Mouse (Mus musculus): ENCODE results near the gene Maneal. TPM values are rescaled to one million over a fixed set of nuclear protein-coding genes. Genes with fewer than 3 reads are reported as not detected.

Gene Maneal
- polyA plus RNA-seq, 1 experiment from 2014 or later = 19.0 TPM

GRCm38 (mm10) chr4:124808511-124808910, 53.5 kb downstream of the Maneal start:
- peaks cover 21% of the 10 kb centered on the region for H3K36me3 ChIP-seq (ENCODE audit: control insufficient read depth, insufficient read depth, low read length)
- 90% methylated on average over 5 of the region's 5 CpGs for WGBS
- no peak overlapping the region for H3K4me2 ChIP-seq (ENCODE audit: low read depth, low read length)
- H3K4me3 ChIP-seq (ENCODE audit: low read depth, low read length) = no peak overlapping the region
- peaks cover 2% of the 10 kb centered on the region; the same call in 1 of the 2 replicates for H3K4me1 ChIP-seq (ENCODE audit: control insufficient read depth, insufficient read depth, low read length)
- no peak overlapping the region for H3K9ac ChIP-seq (replicated peaks; ENCODE audit: low read depth, low read length)
- no peaks in the 10 kb centered on the region for H3K9me3 ChIP-seq (ENCODE audit: control insufficient read depth, low read length)
- no peak for ATAC-seq (ENCODE audit: low read depth)
- H3K27me3 ChIP-seq (ENCODE audit: control insufficient read depth, insufficient read depth, low read length) = no peaks in the 10 kb centered on the region
- H3K27ac ChIP-seq (ENCODE audit: low read depth, low read length) = no peak overlapping the region

Other genes with a start within 250 kb of the Maneal start
- 6.7 and 7.8 TPM in 2 replicates for gene Pou3f1, start 205.4 kb downstream of the Maneal start, polyA plus RNA-seq (2014; fragmentation: Nextera tagmentation; extraction: Ambion mirVana)
- 33.9 and 39.2 TPM in 2 replicates for gene Utp11, start 168.6 kb downstream of the Maneal start, polyA plus RNA-seq (2014; fragmentation: Nextera tagmentation; extraction: Ambion mirVana)
- 0.60 and 1.5 TPM in 2 replicates for gene Fhl3, start 161.5 kb downstream of the Maneal start, polyA plus RNA-seq (2014; fragmentation: Nextera tagmentation; extraction: Ambion mirVana)
- gene Sf3a3, start 147.4 kb downstream of the Maneal start, polyA plus RNA-seq (2014; fragmentation: Nextera tagmentation; extraction: Ambion mirVana) = 89.9 and 93.2 TPM in 2 replicates
- gene Inpp5b, start 120.3 kb downstream of the Maneal start, polyA plus RNA-seq (2014; fragmentation: Nextera tagmentation; extraction: Ambion mirVana) = 22.5 and 25.2 TPM in 2 replicates
- 10.2 and 11.9 TPM in 2 replicates for gene Mtf1, start 60.1 kb downstream of the Maneal start, polyA plus RNA-seq (2014; fragmentation: Nextera tagmentation; extraction: Ambion mirVana)
- 48.8 and 51.4 TPM in 2 replicates for gene Yrdc, start 11.5 kb downstream of the Maneal start, polyA plus RNA-seq (2014; fragmentation: Nextera tagmentation; extraction: Ambion mirVana)
- 86.5 and 104 TPM in 2 replicates for gene 1110065P20Rik, start 11.0 kb downstream of the Maneal start, polyA plus RNA-seq (2014; fragmentation: Nextera tagmentation; extraction: Ambion mirVana)
- gene Epha10, start 18.7 kb upstream of the Maneal start, polyA plus RNA-seq (2014; fragmentation: Nextera tagmentation; extraction: Ambion mirVana) = 7.4 and 9.3 TPM in 2 replicates
- gene 9930104L06Rik, start 74.9 kb upstream of the Maneal start, polyA plus RNA-seq (2014; fragmentation: Nextera tagmentation; extraction: Ambion mirVana) = 6.0 and 6.7 TPM in 2 replicates
- 12.7 and 17.5 TPM in 2 replicates for gene Cdca8, start 77.1 kb upstream of the Maneal start, polyA plus RNA-seq (2014; fragmentation: Nextera tagmentation; extraction: Ambion mirVana)
- gene Rspo1, start 124.3 kb upstream of the Maneal start, polyA plus RNA-seq (2014; fragmentation: Nextera tagmentation; extraction: Ambion mirVana) = 0.99 and 1.0 TPM in 2 replicates
- gene Gnl2, start 154.4 kb upstream of the Maneal start, polyA plus RNA-seq (2014; fragmentation: Nextera tagmentation; extraction: Ambion mirVana) = 89.6 and 99.9 TPM in 2 replicates
- 0.64 and 1.1 TPM in 2 replicates for gene Dnali1, start 203.5 kb upstream of the Maneal start, polyA plus RNA-seq (2014; fragmentation: Nextera tagmentation; extraction: Ambion mirVana)
- gene Snip1, start 204.5 kb upstream of the Maneal start, polyA plus RNA-seq (2014; fragmentation: Nextera tagmentation; extraction: Ambion mirVana) = 24.0 and 26.4 TPM in 2 replicates
- 173 and 179 TPM in 2 replicates for gene Meaf6, start 223.0 kb upstream of the Maneal start, polyA plus RNA-seq (2014; fragmentation: Nextera tagmentation; extraction: Ambion mirVana)

Data from neural tube, embryonic 14.5 days (tissue).